Mouse (Mus musculus) kidney, postnatal 0 days (tissue): Measurements from ENCODE around the gene Rcn2. TPM values are rescaled to one million over a fixed set of nuclear protein-coding genes. Genes with fewer than 3 reads are reported as not detected.

Experiments
- ATAC-seq: fragments of 200-750 bp; cut with Nextera tagmentation; replicated peaks from 2 replicates; pipeline ENCODE4 v1.8.0; 2017; ENCODE audit warnings: low read depth, moderate number of reproducible peaks, moderate TSS enrichment, moderate library complexity; ENCODE audit not compliant: low FRiP score
- DNase-seq: peaks from one replicate; pipeline ENCODE4 v3.0.0-alpha.2; 2016; ENCODE audit warnings: low spot score
- H3K27ac ChIP-seq: fragments of 300-500 bp; sonication (generic); 2 replicates; pipeline ENCODE4 v1.5.1; 2014; ENCODE audit warnings: mild to moderate bottlenecking
- H3K27me3 ChIP-seq: fragments of 300-500 bp; sonication (generic); 2 replicates; pipeline ENCODE4 v1.6.1; 2014; ENCODE audit warnings: low read length, mixed read lengths; ENCODE audit not compliant: insufficient read depth
- H3K36me3 ChIP-seq: fragments of 300-500 bp; sonication (generic); 2 replicates; pipeline ENCODE4 v1.6.1; 2014; ENCODE audit warnings: low read length, mixed read lengths; ENCODE audit not compliant: insufficient read depth
- H3K4me1 ChIP-seq: fragments of 300-500 bp; sonication (generic); replicated peaks from 2 replicates; pipeline ENCODE4 v1.6.1; 2014; ENCODE audit warnings: antibody characterized with exemption, low read length, mixed read lengths; ENCODE audit not compliant: insufficient read depth
- H3K4me2 ChIP-seq: fragments of 300-500 bp; sonication (generic); 2 replicates; pipeline ENCODE4 v1.6.1; 2014; ENCODE audit warnings: mild to moderate bottlenecking, low read length, moderate library complexity, mixed read lengths
- H3K4me3 ChIP-seq: fragments of 300-500 bp; sonication (generic); replicated peaks from 2 replicates; pipeline ENCODE4 v1.5.1; 2014; ENCODE audit warnings: low read depth, low read length
- H3K9ac ChIP-seq: fragments of 300-500 bp; sonication (generic); 2 replicates; pipeline ENCODE4 v1.6.1; 2014; ENCODE audit warnings: low read depth, low read length
- H3K9me3 ChIP-seq: fragments of 300-500 bp; sonication (generic); replicated peaks from 2 replicates; pipeline ENCODE4 v1.6.1; 2016; ENCODE audit warnings: low read length, inconsistent platforms, mixed read lengths
- CTCF ChIP-seq: IDR thresholded peaks from 2 replicates; pipeline ENCODE4 v1.5.1; 2016; ENCODE audit warnings: antibody characterized with exemption, low read depth, mild to moderate bottlenecking, moderate library complexity
- WGBS: fragments of 180-500 bp; shearing (Covaris S2); extraction: QIAGEN DNeasy Blood & Tissue Kit; methylation state at CpG from one replicate; pipeline ENCODE4 v1.1.7; 2014; 5-methylcytosine and 5-hydroxymethylcytosine counted together
- polyA plus RNA-seq: library from polyadenylated mRNA; unstranded; fragments of >200 nt; fragmentation: Nextera tagmentation; extraction: Ambion mirVana; gene quantifications from 2 replicates; pipeline ENCODE4 v1.2.1, GENCODE M21; 2015

Gene Rcn2
- polyA plus RNA-seq, 1 experiment from 2014 or later = 230 TPM

DNA sequence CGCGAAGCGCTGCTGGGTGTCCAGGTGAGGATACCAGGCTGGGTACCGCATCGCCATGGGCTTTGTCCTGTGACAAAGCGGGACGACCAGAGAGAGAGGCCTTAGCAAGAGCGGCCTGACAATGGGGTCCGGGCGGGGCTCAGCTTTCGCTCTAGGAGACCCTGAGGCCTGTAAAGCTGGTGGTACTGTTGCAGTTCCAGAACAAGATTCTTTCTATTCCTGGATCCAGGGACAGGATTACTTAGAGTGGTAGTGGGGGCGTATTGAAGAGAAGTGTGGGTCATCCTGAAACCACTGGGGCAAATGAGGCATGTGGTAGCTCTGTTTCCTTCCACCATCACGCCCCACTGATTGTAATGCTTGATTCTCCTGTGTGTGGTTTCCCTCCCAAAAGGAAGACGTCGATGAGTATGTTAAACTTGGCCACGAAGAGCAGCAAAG is 556 bp downstream of the Rcn2 start:
- Histone ChIP-seq H3K4me3 (peak overlapping the region; percentile 54), H3K9ac (peak overlapping the region; percentile 76), H3K4me1 (no peaks in the 10 kb centered on the region), H3K27me3 (no peaks in the 10 kb centered on the region), H3K4me2 (peak overlapping the region; percentile 60), H3K36me3 (0 out of 2 replicates have a peak, but pooled peaks cover 4% of the 10 kb centered on the region), H3K9me3 (no peaks in the 10 kb centered on the region), H3K27ac (peak overlapping the region; percentile 86)
- ATAC-seq (no peak), DNase-seq (peak; percentile 68)
- TF ChIP-seq CTCF = no peak
- WGBS = under 1% methylated on average over 16 of the region's 16 CpGs

DNA sequence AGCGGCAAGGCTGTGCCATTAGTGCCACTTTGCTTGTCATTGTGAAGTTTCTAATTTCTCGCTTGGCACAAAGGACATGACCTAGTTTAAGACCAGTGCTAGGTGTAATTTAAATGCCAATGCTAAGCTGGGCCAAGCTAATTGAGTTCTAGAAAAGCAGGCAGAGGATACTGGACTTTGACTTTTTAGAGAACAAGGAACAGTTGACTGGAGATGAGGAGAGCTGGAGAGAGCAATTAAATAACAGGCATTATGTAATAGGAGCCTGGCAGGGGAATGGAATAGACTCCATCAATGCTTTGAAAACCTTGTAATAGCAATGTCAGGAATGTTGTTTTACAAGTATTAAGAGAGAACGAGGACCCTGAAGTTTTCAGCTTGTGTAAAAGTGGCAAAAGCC is 12.2 kb downstream of the Rcn2 start:
- Histone ChIP-seq H3K9me3 (no peaks in the 10 kb centered on the region), H3K36me3 (peaks cover 13% of the 10 kb centered on the region), H3K27ac (no peak overlapping the region), H3K27me3 (no peaks in the 10 kb centered on the region), H3K4me2 (no peak overlapping the region), H3K4me3 (no peak overlapping the region), H3K4me1 (no peaks in the 10 kb centered on the region), H3K9ac (no peak overlapping the region)
- DNase-seq (no peak), ATAC-seq (no peak)
- 69% methylated on average over 3 of the region's 3 CpGs for WGBS
- TF ChIP-seq CTCF = no peak

DNA sequence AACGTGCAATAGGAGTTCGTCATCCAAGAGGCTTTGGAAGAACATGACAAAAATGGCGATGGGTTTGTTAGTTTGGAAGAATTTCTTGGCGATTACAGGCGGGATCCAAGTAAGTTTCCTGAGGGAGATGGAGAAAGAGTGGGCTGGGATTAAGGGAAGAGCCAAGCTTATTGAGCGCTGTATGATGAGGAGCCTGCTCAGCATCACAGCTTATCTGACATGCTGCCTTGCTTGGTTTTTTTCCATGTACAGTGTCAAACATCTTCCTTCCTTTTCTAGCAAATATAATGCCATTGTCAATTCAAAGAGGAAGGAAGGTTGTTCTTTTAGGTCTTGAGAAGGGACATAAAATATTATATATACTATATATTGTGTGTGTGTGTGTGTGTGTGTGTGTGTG is 14.5 kb downstream of the Rcn2 start:
- 92% methylated on average over 6 of the region's 6 CpGs for whole genome bisulfite sequencing
- Histone ChIP-seq H3K27ac (no peak overlapping the region), H3K36me3 (peaks cover 19% of the 10 kb centered on the region)

GRCm38 (mm10) chr9:56062336-56062735 is 20.7 kb downstream of the Rcn2 start:
- H3K4me3 ChIP-seq = no peak overlapping the region

More for the DNA sequence above, 14.5 kb downstream of the Rcn2 start:
- no peak for TF ChIP-seq CTCF
- Histone ChIP-seq H3K4me3 (no peak overlapping the region), H3K9ac (no peak overlapping the region), H3K9me3 (no peaks in the 10 kb centered on the region), H3K4me1 (no peaks in the 10 kb centered on the region), H3K4me2 (no peak overlapping the region), H3K27me3 (no peaks in the 10 kb centered on the region)
- ATAC-seq = no peak
- DNase-seq = no peak

DNA sequence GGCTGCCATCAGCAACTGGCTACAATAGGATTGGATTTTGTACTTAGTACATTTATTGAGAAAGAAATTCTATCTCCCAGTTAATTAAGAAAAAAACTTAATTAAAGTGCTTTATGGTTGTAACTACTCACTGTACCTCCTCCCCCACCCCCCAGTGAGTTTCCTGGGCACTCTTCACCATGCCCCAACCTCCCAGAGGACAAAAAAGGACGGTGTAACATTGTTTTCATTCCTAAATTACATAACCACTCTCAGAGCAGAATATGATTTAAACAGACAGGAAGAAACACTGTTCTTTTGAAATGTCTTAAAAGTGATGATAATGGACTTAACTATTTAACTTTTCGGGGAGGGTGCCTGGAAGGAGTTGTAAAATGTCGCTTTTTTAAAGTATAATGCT is 23.4 kb downstream of the Rcn2 start:
- Histone ChIP-seq H3K9me3 (no peaks in the 10 kb centered on the region), H3K27me3 (no peaks in the 10 kb centered on the region), H3K36me3 (peaks cover 17% of the 10 kb centered on the region), H3K27ac (no peak overlapping the region), H3K4me3 (no peak overlapping the region), H3K4me1 (no peaks in the 10 kb centered on the region), H3K4me2 (no peak overlapping the region), H3K9ac (no peak overlapping the region)
- WGBS = 63% methylated on average over 3 of the region's 3 CpGs
- TF ChIP-seq CTCF = no peak
- ATAC-seq (no peak), DNase-seq (no peak)

More at GRCm38 (mm10) chr9:56062336-56062735, 20.7 kb downstream of the Rcn2 start:
- Histone ChIP-seq H3K27me3 (no peaks in the 10 kb centered on the region), H3K4me2 (no peak overlapping the region), H3K9me3 (no peaks in the 10 kb centered on the region), H3K27ac (no peak overlapping the region), H3K4me1 (no peaks in the 10 kb centered on the region), H3K9ac (no peak overlapping the region), H3K36me3 (peaks cover 20% of the 10 kb centered on the region)
- WGBS = 97% methylated on average over 5 of the region's 5 CpGs
- DNase-seq (no peak), ATAC-seq (no peak)
- TF ChIP-seq CTCF = no peak

- TF ChIP-seq CTCF = no peak
- Histone ChIP-seq H3K36me3 (no peaks in the 10 kb centered on the region; the same call in 1 of the 2 replicates), H3K9me3 (no peaks in the 10 kb centered on the region), H3K4me1 (no peaks in the 10 kb centered on the region), H3K4me3 (no peak overlapping the region), H3K27me3 (no peaks in the 10 kb centered on the region), H3K27ac (no peak overlapping the region), H3K4me2 (no peak overlapping the region), H3K9ac (no peak overlapping the region)
- 94% methylated on average over 4 of the region's 4 CpGs for WGBS
- DNase-seq (no peak), ATAC-seq (no peak)
Observed at GRCm38 (mm10) chr9:56067964-56068363, 26.3 kb downstream of the Rcn2 start.

DNA sequence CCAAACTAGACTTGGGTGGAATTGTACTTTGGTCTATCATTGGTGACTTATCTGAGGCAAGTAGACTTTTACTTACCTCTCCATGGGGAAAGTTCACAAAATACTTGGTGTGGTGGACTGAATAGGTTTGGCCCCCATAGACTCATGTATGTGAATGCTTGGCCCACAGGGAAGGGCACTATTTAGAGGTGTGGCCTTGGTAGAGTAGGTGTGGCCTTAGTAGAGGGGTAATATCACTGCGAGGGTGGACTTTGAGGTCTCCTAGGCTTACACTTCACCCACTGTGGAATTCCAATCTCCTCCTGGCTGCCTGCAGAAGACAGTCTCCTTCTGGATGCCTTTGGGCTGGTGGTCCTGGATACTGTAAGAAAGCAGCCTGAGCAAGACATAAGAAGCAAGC is 27.0 kb downstream of the Rcn2 start:
- ATAC-seq = no peak
- no peak overlapping the region for H3K27ac ChIP-seq
- no peaks in the 10 kb centered on the region for H3K27me3 ChIP-seq
- H3K4me2 ChIP-seq = no peak overlapping the region
- H3K36me3 ChIP-seq = no peaks in the 10 kb centered on the region; the same call in 1 of the 2 replicates
- TF ChIP-seq CTCF = no peak
- H3K4me1 ChIP-seq = no peaks in the 10 kb centered on the region
- DNase-seq = no peak
- no peak overlapping the region for H3K4me3 ChIP-seq
- H3K9ac ChIP-seq = no peak overlapping the region
- WGBS = 81% methylated on average over 1 of the region's 1 CpGs
- no peaks in the 10 kb centered on the region for H3K9me3 ChIP-seq
